Mouse (Mus musculus) heart, embryonic 11.5 days (tissue): ENCODE measurements around the gene Manba. TPM values are rescaled to one million over a fixed set of nuclear protein-coding genes. Genes with fewer than 3 reads are reported as not detected.
"Not testable (repeated sequence)": the region's sequence is repeated elsewhere in the genome, so short reads cannot be mapped to it uniquely, and the experiment has no call there.

Source experiments
- ATAC-seq: fragments of 200-750 bp; cut with Nextera tagmentation; replicated peaks from 2 replicates; pipeline ENCODE4 v1.8.0; 2017; ENCODE audit warnings: moderate library complexity; ENCODE audit not compliant: insufficient number of reproducible peaks, low FRiP score, low TSS enrichment
- H3K27ac ChIP-seq: fragments of 300-500 bp; sonication (generic); 2 replicates; pipeline ENCODE4 v1.5.1; 2014; ENCODE audit warnings: mild to moderate bottlenecking, low read depth, low read length
- H3K27me3 ChIP-seq: fragments of 300-500 bp; sonication (generic); 2 replicates; pipeline ENCODE4 v1.6.1; 2014; ENCODE audit warnings: mild to moderate bottlenecking, low read length, mixed read lengths; ENCODE audit not compliant: control insufficient read depth, insufficient read depth
- H3K36me3 ChIP-seq: fragments of 300-500 bp; sonication (generic); 2 replicates; pipeline ENCODE4 v1.6.1; 2014; ENCODE audit warnings: mild to moderate bottlenecking, low read length, moderate library complexity, mixed read lengths; ENCODE audit not compliant: control insufficient read depth, insufficient read depth
- H3K4me1 ChIP-seq: fragments of 300-500 bp; sonication (generic); 2 replicates; pipeline ENCODE4 v1.6.1; 2014; ENCODE audit warnings: low read length; ENCODE audit not compliant: control insufficient read depth, insufficient read depth
- H3K4me2 ChIP-seq: fragments of 300-500 bp; sonication (generic); 2 replicates; pipeline ENCODE4 v1.6.1; 2014; ENCODE audit warnings: mild to moderate bottlenecking, moderate library complexity
- H3K4me3 ChIP-seq: fragments of 300-500 bp; sonication (generic); 2 replicates; pipeline ENCODE4 v1.5.1; 2014; ENCODE audit warnings: low read depth, low read length
- H3K9ac ChIP-seq: fragments of 300-500 bp; sonication (generic); 2 replicates; pipeline ENCODE4 v1.6.1; 2014; ENCODE audit warnings: mild to moderate bottlenecking, low read depth, low read length, moderate library complexity
- H3K9me3 ChIP-seq: fragments of 300-500 bp; sonication (generic); replicated peaks from 2 replicates; pipeline ENCODE4 v1.6.1; 2016; ENCODE audit warnings: low read length; ENCODE audit not compliant: control insufficient read depth
- WGBS: fragments of 180-500 bp; shearing (Covaris S2); extraction: QIAGEN DNeasy Blood & Tissue Kit; methylation state at CpG from one replicate; pipeline ENCODE4 v1.1.7; 2014; ENCODE audit not compliant: insufficient replicate concordance; 5-methylcytosine and 5-hydroxymethylcytosine counted together
- polyA plus RNA-seq: library from polyadenylated mRNA; unstranded; fragments of >200 nt; fragmentation: Nextera tagmentation; extraction: Ambion mirVana; gene quantifications from 2 replicates; pipeline ENCODE4 v1.2.1, GENCODE M21; 2014

Gene Manba
- polyA plus RNA-seq, 1 experiment from 2014 or later = 29.7 TPM

- no peak for ATAC-seq
- whole genome bisulfite sequencing = 86% methylated on average over 2 of the region's 2 CpGs
- no peaks in the 10 kb centered on the region for H3K9me3 ChIP-seq
Observed at GRCm38 (mm10) chr3:135476977-135477376, 8.4 kb upstream of the Manba start.

GRCm38 (mm10) chr3:135479090-135479489 is 6.3 kb upstream of the Manba start:
- not testable (repeated sequence) for H3K4me1 ChIP-seq, H3K27ac ChIP-seq, H3K9me3 ChIP-seq, H3K36me3 ChIP-seq, H3K4me3 ChIP-seq, H3K4me2 ChIP-seq, ATAC-seq, H3K9ac ChIP-seq, H3K27me3 ChIP-seq
- 72% methylated on average over 5 of the region's 5 CpGs for WGBS

More at GRCm38 (mm10) chr3:135476977-135477376, 8.4 kb upstream of the Manba start:
- Histone ChIP-seq H3K27ac (no peak overlapping the region), H3K36me3 (no peaks in the 10 kb centered on the region), H3K27me3 (no peaks in the 10 kb centered on the region), H3K4me1 (no peaks in the 10 kb centered on the region), H3K4me3 (no peak overlapping the region), H3K4me2 (no peak overlapping the region), H3K9ac (no peak overlapping the region)

GRCm38 (mm10) chr3:135480767-135481166 is 4.6 kb upstream of the Manba start:
- Histone ChIP-seq H3K4me3 (no peak overlapping the region), H3K4me1 (0 out of 2 replicates have a peak, but pooled peaks cover 4% of the 10 kb centered on the region), H3K27ac (no peak overlapping the region), H3K36me3 (no peaks in the 10 kb centered on the region), H3K9ac (no peak overlapping the region), H3K4me2 (no peak overlapping the region), H3K27me3 (no peaks in the 10 kb centered on the region), H3K9me3 (no peaks in the 10 kb centered on the region)
- 82% methylated on average over 6 of the region's 6 CpGs for WGBS
- no peak for ATAC-seq

GRCm38 (mm10) chr3:135481608-135482007 is 3.8 kb upstream of the Manba start:
- 0 out of 2 replicates have a peak, but pooled peaks cover 4% of the 10 kb centered on the region for H3K4me1 ChIP-seq
- no peak overlapping the region for H3K27ac ChIP-seq
- no peak overlapping the region for H3K4me3 ChIP-seq
- H3K9me3 ChIP-seq = no peaks in the 10 kb centered on the region
- H3K36me3 ChIP-seq = no peaks in the 10 kb centered on the region
- H3K4me2 ChIP-seq = no peak overlapping the region
- no peak for ATAC-seq
- 82% methylated on average over 3 of the region's 3 CpGs for WGBS
- no peak overlapping the region for H3K9ac ChIP-seq
- no peaks in the 10 kb centered on the region for H3K27me3 ChIP-seq

GRCm38 (mm10) chr3:135484650-135485049 is 761 bp upstream of the Manba start:
- H3K9ac ChIP-seq = not testable (repeated sequence)
- WGBS = 81% methylated on average over 15 of the region's 15 CpGs
- peak overlapping the region; percentile 85 for H3K4me3 ChIP-seq

GRCm38 (mm10) chr3:135485900-135486241 is 460 bp downstream of the Manba start:
- H3K36me3 ChIP-seq = no peaks in the 10 kb centered on the region
- ATAC-seq = no peak
- H3K27ac ChIP-seq = peak overlapping the region; percentile 60; the same call in 1 of the 2 replicates
- peak overlapping the region; percentile 85 for H3K4me3 ChIP-seq
- no peaks in the 10 kb centered on the region for H3K27me3 ChIP-seq
- peak overlapping the region; percentile 93 for H3K4me2 ChIP-seq
- WGBS = 16% methylated on average over 9 of the region's 9 CpGs
- H3K9me3 ChIP-seq = no peaks in the 10 kb centered on the region
- H3K9ac ChIP-seq = peak overlapping the region; percentile 77
- H3K4me1 ChIP-seq = 0 out of 2 replicates have a peak, but pooled peaks cover 4% of the 10 kb centered on the region

More at GRCm38 (mm10) chr3:135484650-135485049, 761 bp upstream of the Manba start:
- not testable (repeated sequence) for H3K27me3 ChIP-seq, H3K27ac ChIP-seq, H3K9me3 ChIP-seq, H3K4me1 ChIP-seq, H3K36me3 ChIP-seq, ATAC-seq
- peak overlapping the region; percentile 93 for H3K4me2 ChIP-seq

- H3K9ac ChIP-seq = peak overlapping the region; percentile 77
- H3K27ac ChIP-seq = no peak overlapping the region
- WGBS = 83% methylated on average over 5 of the region's 5 CpGs
- peak overlapping the region; percentile 85 for H3K4me3 ChIP-seq
- no peaks in the 10 kb centered on the region for H3K27me3 ChIP-seq
- ATAC-seq = no peak
- H3K36me3 ChIP-seq = no peaks in the 10 kb centered on the region; the same call in 1 of the 2 replicates
- no peaks in the 10 kb centered on the region for H3K9me3 ChIP-seq
- H3K4me1 ChIP-seq = 0 out of 2 replicates have a peak, but pooled peaks cover 4% of the 10 kb centered on the region
- H3K4me2 ChIP-seq = peak overlapping the region; percentile 93
Observed at GRCm38 (mm10) chr3:135486351-135486750, 940 bp downstream of the Manba start.

GRCm38 (mm10) chr3:135487803-135488202 is 2.4 kb downstream of the Manba start:
- H3K4me1 ChIP-seq = 0 out of 2 replicates have a peak, but pooled peaks cover 4% of the 10 kb centered on the region

GRCm38 (mm10) chr3:135489865-135490520 is 4.6 kb downstream of the Manba start:
- Histone ChIP-seq H3K9me3 (no peaks in the 10 kb centered on the region), H3K36me3 (no peaks in the 10 kb centered on the region; the same call in 1 of the 2 replicates), H3K9ac (no peak overlapping the region), H3K4me2 (no peak overlapping the region), H3K4me3 (no peak overlapping the region), H3K27ac (no peak overlapping the region), H3K27me3 (no peaks in the 10 kb centered on the region), H3K4me1 (0 out of 2 replicates have a peak, but pooled peaks cover 3% of the 10 kb centered on the region)
- no peak for ATAC-seq
- WGBS = 73% methylated on average over 5 of the region's 5 CpGs

More at GRCm38 (mm10) chr3:135487803-135488202, 2.4 kb downstream of the Manba start:
- Histone ChIP-seq H3K27me3 (no peaks in the 10 kb centered on the region), H3K4me3 (no peak overlapping the region), H3K4me2 (no peak overlapping the region), H3K27ac (no peak overlapping the region), H3K9ac (no peak overlapping the region), H3K36me3 (no peaks in the 10 kb centered on the region; the same call in 1 of the 2 replicates), H3K9me3 (no peaks in the 10 kb centered on the region)
- 57% methylated on average over 4 of the region's 4 CpGs for WGBS
- no peak for ATAC-seq
